Mouse (Mus musculus) megakaryocyte, adult 5-6 weeks (primary cell): ENCODE results near the gene Grb2. TPM values are rescaled to one million over a fixed set of nuclear protein-coding genes. Genes with fewer than 3 reads are reported as not detected.

Source experiments
- ATAC-seq: 2 replicates; pipeline ENCODE4 v1.8.0; 2016; ENCODE audit warnings: mild to moderate bottlenecking, inconsistent platforms; ENCODE audit not compliant: poor library complexity, severe bottlenecking
- total RNA-seq, 2 experiments: library from RNA; stranded (forward) in 1 of 2; stranded (reverse) in 1 of 2; fragments of 153-499, 151-499 nt in 1 of 2; fragments of 221-1000, 200-1000 nt in 1 of 2; gene quantifications; 2 replicates each; pipeline versions ENCODE4 v1.2.3 to v1.2.4; 2015 to 2017

The Grb2 gene
- total RNA-seq, 2 experiments from 2014 or later = 68.7 to 109 TPM

GRCm38 (mm10) chr11:115630532-115631504 lies 77.6 kb downstream of the Grb2 start:
- peak; percentile 68 for ATAC-seq

GRCm38 (mm10) chr11:115629734-115630531 lies 78.5 kb downstream of the Grb2 start:
- no peak for ATAC-seq

- ATAC-seq = no peak
Observed at GRCm38 (mm10) chr11:115628465-115629101, 79.8 kb downstream of the Grb2 start.

GRCm38 (mm10) chr11:115627705-115628464 lies 80.5 kb downstream of the Grb2 start, which contains the start of gene Slc25a19:
Gene Slc25a19, minus strand, starts transcription at chr11:115628295.
- peak; percentile 92 for ATAC-seq

GRCm38 (mm10) chr11:115626824-115627616 lies 81.4 kb downstream of the Grb2 start:
- ATAC-seq = no peak

GRCm38 (mm10) chr11:115625877-115626276 lies 82.5 kb downstream of the Grb2 start:
- no peak for ATAC-seq

- no peak for ATAC-seq
Observed at GRCm38 (mm10) chr11:115623487-115624070, 84.8 kb downstream of the Grb2 start.

- ATAC-seq = no peak
Observed at GRCm38 (mm10) chr11:115619949-115620348, 88.4 kb downstream of the Grb2 start.

- ATAC-seq = no peak
Observed at GRCm38 (mm10) chr11:115618732-115619516, 89.5 kb downstream of the Grb2 start.

GRCm38 (mm10) chr11:115618001-115618400 lies 90.4 kb downstream of the Grb2 start:
- no peak for ATAC-seq

GRCm38 (mm10) chr11:115616893-115617292 lies 91.5 kb downstream of the Grb2 start:
- ATAC-seq = no peak

- ATAC-seq = no peak
Observed at GRCm38 (mm10) chr11:115616371-115616770, 92.0 kb downstream of the Grb2 start.

GRCm38 (mm10) chr11:115615875-115616274 lies 92.5 kb downstream of the Grb2 start:
- no peak for ATAC-seq

GRCm38 (mm10) chr11:115615108-115615825 lies 93.1 kb downstream of the Grb2 start:
- no peak for ATAC-seq

- ATAC-seq = no peak
Observed at GRCm38 (mm10) chr11:115614346-115615107, 93.9 kb downstream of the Grb2 start.

GRCm38 (mm10) chr11:115613138-115613945 lies 95.1 kb downstream of the Grb2 start:
- peak; percentile 54 for ATAC-seq
